Mouse (Mus musculus) cerebellum, postnatal 10 days (tissue): ENCODE results near the gene Sh3rf1.
"Not testable (repeated sequence)": the region's sequence is repeated elsewhere in the genome, so short reads cannot be mapped to it uniquely, and the experiment has no call there.

Experiments
- DNase-seq, 2 experiments: peaks; one replicate each; pipeline ENCODE4 v3.0.0; 2021; ENCODE audit warnings: mixed read lengths in 2 of 2

Sh3rf1 gene

GRCm38 (mm10) chr8:61375205-61375604, 151.5 kb downstream of the Sh3rf1 start:
- no peak for DNase-seq

GRCm38 (mm10) chr8:61378847-61379698, 155.4 kb downstream of the Sh3rf1 start:
- no peak for DNase-seq

GRCm38 (mm10) chr8:61384536-61384935, 160.9 kb downstream of the Sh3rf1 start:
- peak in 1 of 2 experiments; percentile 30 for DNase-seq

- no peak for DNase-seq
Measured at GRCm38 (mm10) chr8:61385502-61386191, 162.0 kb downstream of the Sh3rf1 start.

- DNase-seq, result peak; percentile 85 to 92
Measured at GRCm38 (mm10) chr8:61386645-61387044, 163.0 kb downstream of the Sh3rf1 start.

GRCm38 (mm10) chr8:61387501-61387963, 163.9 kb downstream of the Sh3rf1 start:
- peak; percentile 52 to 62 for DNase-seq

GRCm38 (mm10) chr8:61388341-61388740, 164.7 kb downstream of the Sh3rf1 start:
- no peak for DNase-seq

- DNase-seq, result no peak
Measured at GRCm38 (mm10) chr8:61390307-61391057, 166.8 kb downstream of the Sh3rf1 start.

GRCm38 (mm10) chr8:61391058-61391434, 167.4 kb downstream of the Sh3rf1 start:
- peak; percentile 19 to 50 for DNase-seq

GRCm38 (mm10) chr8:61397139-61397538, 173.5 kb downstream of the Sh3rf1 start:
- no peak for DNase-seq

GRCm38 (mm10) chr8:61397755-61398154, 174.1 kb downstream of the Sh3rf1 start:
- DNase-seq, result no peak

GRCm38 (mm10) chr8:61402861-61403260, 179.2 kb downstream of the Sh3rf1 start:
- no peak for DNase-seq

- DNase-seq, result no peak
Measured at GRCm38 (mm10) chr8:61403266-61404177, 179.8 kb downstream of the Sh3rf1 start.

- no peak for DNase-seq
Measured at GRCm38 (mm10) chr8:61404178-61404560, 180.5 kb downstream of the Sh3rf1 start.

- peak in 1 of 2 experiments; percentile 19 for DNase-seq
Measured at GRCm38 (mm10) chr8:61409081-61409480, 185.4 kb downstream of the Sh3rf1 start.

GRCm38 (mm10) chr8:61409712-61410111, 186.0 kb downstream of the Sh3rf1 start:
- not testable (repeated sequence) for DNase-seq

- no peak for DNase-seq
Measured at GRCm38 (mm10) chr8:61419521-61419920, 195.8 kb downstream of the Sh3rf1 start.

- peak in 1 of 2 experiments; percentile 15 for DNase-seq
Measured at GRCm38 (mm10) chr8:61420166-61420565, 196.5 kb downstream of the Sh3rf1 start.

- DNase-seq, result peak; percentile 74 to 81
Measured at GRCm38 (mm10) chr8:61421606-61422005, 197.9 kb downstream of the Sh3rf1 start.

- DNase-seq, result no peak
Measured at GRCm38 (mm10) chr8:61425125-61425524, 201.5 kb downstream of the Sh3rf1 start.

GRCm38 (mm10) chr8:61426072-61426471, 202.4 kb downstream of the Sh3rf1 start:
- no peak for DNase-seq

- DNase-seq, result no peak
Measured at GRCm38 (mm10) chr8:61426671-61427070, 203.0 kb downstream of the Sh3rf1 start.
